In the genomic region with DNA sequence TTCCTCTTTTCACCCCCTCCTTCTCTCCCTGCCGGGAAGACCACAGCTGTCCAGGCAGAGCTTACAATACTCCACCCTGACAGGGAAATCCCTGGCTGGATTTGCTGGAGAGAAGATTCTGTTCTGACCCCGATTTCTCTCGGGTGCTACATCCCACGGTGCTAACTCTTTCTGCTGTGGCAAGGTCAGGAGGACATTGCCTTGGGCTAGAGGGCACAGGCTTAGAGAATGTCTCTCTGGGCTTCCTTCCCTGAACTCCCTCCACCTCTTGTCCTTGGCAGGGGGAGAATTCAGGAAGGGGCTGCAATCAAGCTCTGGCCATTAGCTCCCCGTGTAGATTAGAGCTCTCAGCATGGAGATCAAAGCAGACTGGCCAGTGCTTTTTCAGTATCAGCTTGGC, we compare ENCODE assay signal across 19 mouse cellular contexts.
"Had no signal": no experiment of that assay in that cellular context is flagged by ENCODE, and none has a peak within 500 bp of the region (broad histone marks: within the 10 kb centered on the region; RNA-seq: fewer than 3 reads in every experiment).

No protein-coding gene starts in this region.

- DNase-seq: kidney, adult 11 months; kidney, adult 9 months; kidney, postnatal 36 days; layer of hippocampus, adult 9-11 months; layer of hippocampus, postnatal 36 days; liver; liver, embryonic 13.5 days; liver, postnatal 0 days; lung, postnatal 14 days; thymus, adult 18-20 months; thymus, postnatal 25 days had no signal

- ATAC-seq: liver, postnatal 0 days; midbrain, embryonic 16.5 days had no signal

- H3K27ac ChIP-seq: kidney, postnatal 0 days; limb, embryonic 12.5 days; liver, embryonic 13.5 days; lung, embryonic 15.5 days; macrophage; midbrain, embryonic 12.5 days; neural tube, embryonic 13.5 days had no signal

- H3K9ac ChIP-seq: limb, embryonic 12.5 days; liver, embryonic 13.5 days; liver, postnatal 0 days; lung, embryonic 15.5 days; midbrain, embryonic 12.5 days; neural tube, embryonic 13.5 days had no signal

- H3K27me3 ChIP-seq: limb, embryonic 12.5 days; lung, embryonic 15.5 days; midbrain, embryonic 12.5 days; neural tube, embryonic 13.5 days had no signal

- H3K9me3 ChIP-seq: limb, embryonic 12.5 days; liver, embryonic 13.5 days; lung, embryonic 15.5 days; megakaryocyte, embryonic 14.5 days; midbrain, embryonic 12.5 days; neural tube, embryonic 13.5 days had no signal

- H3K4me1 ChIP-seq: limb, embryonic 12.5 days; lung, embryonic 15.5 days; midbrain, embryonic 12.5 days had no signal

- H3K36me3 ChIP-seq: limb, embryonic 12.5 days; liver, embryonic 13.5 days; lung, embryonic 15.5 days; midbrain, embryonic 12.5 days; neural tube, embryonic 13.5 days had no signal

- H3K4me3 ChIP-seq: limb, embryonic 12.5 days; liver, embryonic 13.5 days; lung, embryonic 15.5 days; megakaryocyte, embryonic 14.5 days; midbrain, embryonic 12.5 days; neural tube, embryonic 13.5 days had no signal

- H3K4me2 ChIP-seq: limb, embryonic 12.5 days; liver, embryonic 13.5 days; lung, embryonic 15.5 days; midbrain, embryonic 12.5 days; neural tube, embryonic 13.5 days had no signal
